Mouse (Mus musculus) CD4-positive, CD25-positive, alpha-beta regulatory T cell (primary cell): ENCODE results near the gene Arl8a. TPM values are rescaled to one million over a fixed set of nuclear protein-coding genes. Genes with fewer than 3 reads are reported as not detected.

ENCODE experiments used
- polyA plus RNA-seq: library from polyadenylated mRNA; unstranded; fragments of 100-300 nt; shearing (Covaris generic); gene quantifications from one replicate; pipeline ENCODE4 v1.2.1, GENCODE M21; 2017

Gene Arl8a
- 71.2 TPM for polyA plus RNA-seq

GRCm38 (mm10) chr1:135146077-135146945 is at the start of gene Arl8a:
Gene Arl8a, plus strand, starts transcription at chr1:135146824.

GRCm38 (mm10) chr1:135105124-135105523 is 41.5 kb upstream of the Arl8a start, which contains the start of gene Lgr6:
Gene Lgr6, minus strand, starts transcription at chr1:135105276.

DNA sequence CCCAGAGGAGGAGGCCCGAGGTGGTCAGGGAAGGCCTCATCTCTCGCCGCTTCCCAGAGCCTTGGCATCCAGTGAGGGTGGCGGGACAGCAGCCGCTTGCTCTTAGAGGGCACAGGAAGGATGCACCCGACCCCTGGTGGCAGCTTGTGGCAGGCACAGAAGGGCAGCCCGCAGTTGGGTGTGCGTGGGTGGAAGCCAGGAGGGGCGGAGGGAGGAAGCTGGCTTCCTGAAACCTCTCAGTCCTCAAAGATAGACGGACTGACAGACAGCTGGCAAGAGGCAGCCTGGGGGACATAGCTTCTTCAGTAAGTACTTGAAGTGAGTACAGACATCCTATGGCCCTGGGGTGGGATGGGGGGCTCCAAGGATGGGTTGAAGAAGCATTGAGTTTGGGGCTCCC is 14.2 kb upstream of the Arl8a start, which contains the start of gene Ptpn7:
Gene Ptpn7 (plus strand): TSS at position 228 of the 400 bp plus-strand sequence.

DNA sequence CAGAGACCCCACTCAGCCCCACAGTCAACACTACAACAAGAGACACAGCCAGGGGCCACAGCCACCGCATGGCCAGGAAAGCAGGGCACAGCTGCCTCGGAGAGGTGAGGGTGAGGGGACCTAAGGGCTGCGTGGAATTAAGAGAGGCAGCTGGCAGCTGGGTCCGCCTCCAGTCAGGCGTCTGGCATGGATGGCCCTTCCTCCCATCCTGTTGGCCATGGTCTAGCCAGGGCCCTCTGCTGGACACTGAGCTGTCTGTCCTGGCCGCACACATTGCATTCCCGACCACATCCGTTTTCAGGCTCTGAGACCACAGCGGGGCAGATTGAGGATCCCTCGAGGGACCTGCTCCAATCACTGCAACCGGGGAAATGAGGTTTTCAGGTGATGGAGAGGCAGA is 20.8 kb downstream of the Arl8a start, which contains the start of gene Gpr37l1:
Gene Gpr37l1 (minus strand): TSS at position 247 of the 400 bp plus-strand sequence.

Other genes starting within 250 kb of the Arl8a start
- 9.8 TPM for gene Ppp1r12b, start 190.9 kb upstream of the Arl8a start, polyA plus RNA-seq
- gene Ube2t, start 184.3 kb upstream of the Arl8a start, polyA plus RNA-seq, result 7.4 TPM
- 0.12 TPM for gene Lgr6, start 41.5 kb upstream of the Arl8a start, polyA plus RNA-seq
- 227 TPM for gene Ptpn7, start 14.1 kb upstream of the Arl8a start, polyA plus RNA-seq
- gene Gpr37l1, start 20.9 kb downstream of the Arl8a start, polyA plus RNA-seq, result 0.11 TPM
- gene Elf3, start 111.7 kb downstream of the Arl8a start, polyA plus RNA-seq, result not detected
- 92.4 TPM for gene Rnpep, start 137.3 kb downstream of the Arl8a start, polyA plus RNA-seq
- gene Timm17a, start 167.0 kb downstream of the Arl8a start, polyA plus RNA-seq, result 117 TPM
- gene Lmod1, start 178.0 kb downstream of the Arl8a start, polyA plus RNA-seq, result not detected
- gene Shisa4, start 228.4 kb downstream of the Arl8a start, polyA plus RNA-seq, result 0.34 TPM